Mouse (Mus musculus): ENCODE measurements around the gene Ino80e.
"Not testable (repeated sequence)": the region's sequence is repeated elsewhere in the genome, so short reads cannot be mapped to it uniquely, and the experiment has no call there.

GRCm38 (mm10) chr7:126899781-126900180, 37.6 kb upstream of the Ino80e start:
- not testable (repeated sequence) for TF ChIP-seq EP300, CTCF (IDR thresholded peaks at IDR 0.05; ENCODE audit: low read depth)

Measured in liver, embryonic 14.5 days (tissue).